Mouse (Mus musculus) heart, postnatal 4 days (tissue): ENCODE data around the gene Calhm4. TPM values are rescaled to one million over a fixed set of nuclear protein-coding genes. Genes with fewer than 3 reads are reported as not detected.

Source experiments
- total RNA-seq, 2 experiments: library from RNA; stranded (reverse); gene quantifications; 2 replicates each; pipeline ENCODE4 v1.2.3; 2021

Calhm4 gene
- total RNA-seq, 2 experiments from 2014 or later, result not detected

Other genes starting within 250 kb of the Calhm4 start
- not detected for gene Sult3a1, start 186.6 kb downstream of the Calhm4 start, total RNA-seq
- gene Rsph4a, start 139.2 kb downstream of the Calhm4 start, total RNA-seq, result not detected
- 10 to 100 TPM in 1 of 2 experiments, 1 to 10 TPM in 1; 9.6 to 12.0 TPM for gene Zup1, start 93.0 kb downstream of the Calhm4 start, total RNA-seq
- 100 to 1,000 TPM; 112 to 119 TPM for gene Rwdd1, start 24.7 kb downstream of the Calhm4 start, total RNA-seq
- not detected for gene Trappc3l, start 6.7 kb downstream of the Calhm4 start, total RNA-seq
- 1 to 10 TPM; 1.4 to 1.6 TPM for gene Calhm5, start 52.2 kb upstream of the Calhm4 start, total RNA-seq
- under 1 TPM in 1 of 2 experiments, not detected in 1; 0.33 TPM for gene Calhm6, start 83.7 kb upstream of the Calhm4 start, total RNA-seq
- gene Dse, start 163.4 kb upstream of the Calhm4 start, total RNA-seq, result 10 to 100 TPM; 10.3 to 10.6 TPM
- gene Tspyl1, start 237.9 kb upstream of the Calhm4 start, total RNA-seq, result 10 to 100 TPM; 48.3 to 50.0 TPM